Mouse (Mus musculus) thymus, adult 18-20 months (tissue): ENCODE data around the gene Unc45a.
"Not testable (repeated sequence)": the region's sequence is repeated elsewhere in the genome, so short reads cannot be mapped to it uniquely, and the experiment has no call there.

Experiments
- DNase-seq, 2 experiments: peaks; one replicate each; pipeline ENCODE4 v3.0.0; 2022; ENCODE audit warnings: mixed read lengths in 2 of 2

The Unc45a gene

GRCm38 (mm10) chr7:80367232-80367631 lies 26.4 kb upstream of the Unc45a start:
- no peak for DNase-seq

GRCm38 (mm10) chr7:80365759-80366158 lies 25.0 kb upstream of the Unc45a start:
- DNase-seq: no peak

GRCm38 (mm10) chr7:80360435-80360834 lies 19.6 kb upstream of the Unc45a start:
- no peak for DNase-seq

GRCm38 (mm10) chr7:80358039-80358438 lies 17.2 kb upstream of the Unc45a start:
- DNase-seq: no peak

GRCm38 (mm10) chr7:80357156-80357555 lies 16.4 kb upstream of the Unc45a start:
- no peak for DNase-seq

DNA sequence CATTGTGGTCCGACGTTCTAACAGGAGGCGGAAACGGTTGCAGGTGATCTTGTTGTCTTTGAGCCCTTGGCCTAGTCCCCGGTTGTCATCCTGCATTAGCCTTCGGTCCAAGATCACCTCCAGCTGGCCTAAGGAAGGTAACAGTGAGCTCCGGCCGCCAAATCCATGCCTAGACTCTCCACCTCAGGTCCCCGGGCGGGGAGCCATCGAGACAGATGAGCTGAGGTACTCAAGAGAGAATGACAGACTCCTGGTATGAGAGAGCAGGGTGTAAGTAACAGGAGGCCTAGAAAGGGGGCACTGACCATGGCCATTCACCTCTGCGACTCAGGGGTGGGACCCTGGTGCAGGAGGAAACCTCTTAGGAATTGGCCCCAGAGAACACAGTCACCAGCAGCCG lies 15.5 kb upstream of the Unc45a start:
- DNase-seq: no peak

GRCm38 (mm10) chr7:80352920-80353319 lies 12.1 kb upstream of the Unc45a start:
- no peak for DNase-seq

DNA sequence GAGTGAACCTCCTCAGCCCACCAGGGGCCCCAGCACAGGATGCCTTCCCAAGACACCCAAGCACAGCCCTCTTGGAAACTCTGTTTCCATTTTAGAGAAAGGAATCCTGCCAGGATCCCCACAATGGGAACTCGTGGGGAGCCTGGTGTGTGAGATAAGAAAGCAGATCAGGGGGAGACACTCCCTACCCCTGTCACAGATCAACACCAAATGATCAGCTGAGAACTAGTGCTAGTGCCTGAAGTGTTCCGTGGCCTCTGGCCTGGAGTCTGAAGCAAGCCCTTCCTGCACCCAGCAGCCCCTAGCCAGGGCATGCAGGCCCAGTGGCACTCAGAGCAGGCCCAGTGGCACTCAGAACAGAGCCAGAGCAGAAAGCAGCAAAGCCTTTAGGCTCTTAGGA lies 10.0 kb upstream of the Unc45a start:
- no peak for DNase-seq

DNA sequence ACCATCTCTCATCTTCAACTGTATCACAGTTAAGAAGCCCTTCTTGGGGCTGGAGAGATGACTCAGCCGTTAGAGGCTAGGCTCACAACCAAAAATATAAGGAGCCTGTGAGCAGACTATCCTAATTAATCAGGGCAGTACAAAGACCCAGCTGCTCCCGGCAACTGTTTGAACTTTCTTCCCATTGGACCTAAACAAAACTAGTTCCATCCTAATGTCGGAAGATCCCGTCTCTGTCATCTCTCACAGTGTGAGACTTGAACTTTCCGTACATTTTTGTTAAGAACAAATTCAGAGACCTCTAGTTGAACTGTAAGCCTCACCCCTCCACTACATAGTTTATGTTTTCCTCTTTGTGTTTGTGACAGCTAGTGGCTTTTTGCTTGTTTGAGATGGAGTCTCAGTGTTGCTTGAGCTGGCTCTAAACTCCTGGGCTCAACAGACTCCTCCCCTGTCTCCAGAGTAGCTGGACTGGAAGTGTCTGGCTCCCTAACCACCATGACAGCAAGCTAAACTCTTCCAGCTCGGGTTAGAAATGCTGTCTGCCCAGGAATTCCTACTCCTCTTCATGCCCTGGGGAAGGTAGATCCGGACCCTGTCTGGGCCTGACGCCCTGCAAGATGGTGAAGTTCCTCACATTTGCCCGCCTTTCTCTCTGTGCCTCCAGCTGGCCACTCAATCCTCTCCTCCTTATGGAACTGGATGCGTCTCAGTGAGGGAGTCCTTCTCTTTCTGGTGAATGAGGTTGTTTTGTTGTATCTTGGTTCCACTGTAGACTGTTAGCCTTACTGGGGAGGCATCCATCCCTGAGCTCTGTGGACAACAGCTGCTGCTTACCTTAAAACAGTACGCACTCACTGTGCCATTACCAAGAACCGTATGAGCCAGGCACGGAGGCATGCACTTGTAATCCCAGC lies 7.1 kb upstream of the Unc45a start:
- DNase-seq: no peak

DNA sequence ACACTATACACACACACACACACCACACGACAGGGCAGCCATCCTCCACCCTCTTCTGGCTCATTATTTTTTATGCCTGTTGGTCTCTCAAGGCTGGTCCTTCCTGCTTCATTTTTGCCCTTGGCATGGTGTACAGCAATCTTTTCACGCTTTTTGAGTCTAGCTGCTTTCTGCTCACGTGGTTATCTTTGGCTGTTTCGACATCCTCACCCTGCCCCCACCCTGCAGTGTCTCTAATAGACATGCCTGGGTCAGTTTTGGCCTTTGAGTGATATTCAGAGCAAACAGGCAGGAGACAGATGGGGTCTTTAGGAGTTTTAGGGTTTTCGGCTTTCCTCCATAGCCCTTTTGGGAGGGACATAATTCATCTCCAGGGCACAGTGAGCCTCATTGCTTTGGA lies 6.0 kb upstream of the Unc45a start:
- no peak for DNase-seq

- no peak for DNase-seq
Observed at GRCm38 (mm10) chr7:80346173-80346572, 5.4 kb upstream of the Unc45a start.

DNA sequence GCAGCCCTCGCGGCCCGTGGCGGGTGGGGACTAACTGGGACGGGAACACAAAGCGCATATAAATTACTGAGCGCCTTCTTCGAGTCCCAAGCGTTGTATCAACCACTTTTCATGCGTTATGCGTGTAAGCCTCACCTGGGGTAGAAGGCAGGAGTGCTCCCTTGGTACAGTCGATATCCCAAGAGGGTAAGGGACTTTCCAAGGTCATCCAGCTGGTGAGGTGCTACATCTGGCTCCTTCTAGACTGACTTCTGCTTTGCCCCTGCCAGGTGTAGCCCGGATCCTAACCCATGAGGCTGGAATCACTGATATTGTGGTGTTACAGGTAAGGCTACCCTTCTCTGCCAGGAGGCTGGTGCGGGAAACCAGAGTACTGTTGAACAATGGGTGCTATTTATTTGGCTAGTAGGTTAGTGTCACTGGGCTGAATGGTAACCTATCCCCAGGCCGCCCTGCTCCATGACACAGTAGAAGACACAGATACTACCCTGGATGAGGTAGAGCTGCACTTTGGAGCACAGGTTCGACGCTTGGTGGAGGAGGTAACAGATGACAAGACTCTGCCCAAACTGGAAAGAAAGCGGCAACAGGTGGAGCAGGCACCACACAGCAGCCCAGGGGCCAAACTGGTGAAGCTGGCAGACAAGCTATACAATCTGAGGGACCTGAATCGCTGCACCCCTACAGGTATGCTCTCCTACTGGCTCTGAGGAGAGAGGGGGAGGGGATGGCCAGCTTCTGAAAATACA lies 2.6 kb upstream of the Unc45a start:
- no peak for DNase-seq

- DNase-seq: peak; percentile 83 to 89
Observed at GRCm38 (mm10) chr7:80342858-80343257, 2.1 kb upstream of the Unc45a start, which contains the start of gene Hddc3. Gene Hddc3, plus strand, starts transcription at chr7:80343104.

GRCm38 (mm10) chr7:80341793-80342192 lies 988 bp upstream of the Unc45a start:
- DNase-seq: no peak

DNA sequence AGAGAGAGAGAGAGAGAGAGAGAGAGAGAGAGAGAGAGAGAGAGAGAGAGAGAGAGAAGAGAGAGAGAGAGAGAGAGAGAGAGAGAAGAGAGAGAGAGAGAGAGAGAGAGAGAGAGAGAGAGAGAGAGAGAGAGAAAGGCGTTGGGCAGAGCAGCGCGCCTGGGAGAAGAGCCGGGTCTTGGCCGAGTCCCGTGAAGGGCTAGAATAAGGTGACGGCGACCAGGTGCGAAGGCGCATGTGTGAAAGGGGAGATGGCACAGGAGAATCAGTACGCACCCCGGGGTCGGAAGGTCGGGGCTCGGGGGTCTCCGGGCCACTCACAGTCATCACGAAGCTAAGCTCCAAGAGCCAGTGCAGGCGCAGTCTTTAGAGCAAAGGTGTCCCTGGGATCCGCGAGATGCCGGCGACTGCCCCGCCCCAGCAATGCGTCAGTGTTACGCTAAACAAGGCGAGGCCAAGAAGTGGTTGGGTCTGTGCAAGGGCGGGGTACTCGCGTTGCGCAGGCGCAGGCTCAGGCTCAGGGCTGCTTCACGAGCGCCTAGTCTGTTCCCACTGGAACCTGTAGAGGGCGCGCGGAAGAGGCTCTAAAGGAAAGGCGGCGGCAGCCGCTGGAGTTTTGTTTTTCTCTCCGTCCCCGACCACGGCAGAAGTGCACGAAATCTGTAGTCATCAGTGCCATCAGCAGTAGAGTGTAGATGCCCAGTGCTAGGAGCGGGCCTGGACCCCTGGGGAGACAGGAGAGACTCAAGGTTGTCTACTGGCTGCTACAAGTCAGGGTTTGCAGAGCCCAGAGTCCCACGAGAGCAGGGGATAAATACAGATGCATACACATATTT lies 794 bp downstream of the Unc45a start:
- DNase-seq: peak; percentile 97

- DNase-seq: peak in 1 of 2 experiments; percentile 45
Observed at GRCm38 (mm10) chr7:80339371-80339770, 1.4 kb downstream of the Unc45a start.

GRCm38 (mm10) chr7:80336932-80337331 lies 3.9 kb downstream of the Unc45a start:
- DNase-seq: no peak

DNA sequence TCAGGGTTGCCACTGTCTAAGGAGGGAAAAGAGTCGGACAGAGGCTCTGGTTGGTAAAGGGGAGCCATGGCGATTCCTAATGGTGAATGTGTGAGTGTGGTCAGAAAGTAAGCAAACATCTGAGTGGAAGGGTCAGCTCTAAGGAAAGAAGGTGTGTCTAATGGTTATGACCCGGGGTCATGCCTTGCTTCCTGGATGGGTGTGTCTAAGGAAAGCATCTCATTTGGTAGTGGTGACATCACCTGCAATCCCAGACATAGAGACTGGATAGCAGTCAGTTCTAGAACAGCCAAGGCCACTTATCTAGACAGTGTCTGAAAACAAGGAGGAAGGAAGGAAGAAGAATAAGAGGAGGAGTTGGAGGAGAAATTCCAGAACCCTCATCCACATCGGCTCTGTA lies 6.0 kb downstream of the Unc45a start:
- DNase-seq: no peak

DNA sequence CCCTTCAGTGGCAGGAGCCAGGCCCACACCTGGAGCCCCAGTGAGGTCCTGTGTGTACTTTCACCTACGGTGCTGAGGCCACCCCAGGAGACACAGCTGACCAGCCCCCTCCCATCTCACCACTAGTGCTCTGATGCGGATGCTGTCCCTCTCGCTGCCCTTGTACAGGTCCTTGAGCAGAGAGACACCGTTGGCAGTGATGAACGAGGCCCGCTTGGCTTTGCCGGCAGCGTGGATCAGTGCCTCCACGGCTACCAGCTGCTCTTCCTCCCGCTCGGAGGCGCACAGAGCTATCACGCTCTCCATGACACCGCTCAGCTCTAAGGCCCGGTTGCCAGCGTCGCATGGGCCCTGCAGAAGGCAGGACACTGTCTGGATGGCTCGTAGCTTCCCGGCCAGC lies 9.4 kb downstream of the Unc45a start:
- DNase-seq: no peak

- no peak for DNase-seq
Observed at GRCm38 (mm10) chr7:80330278-80330677, 10.5 kb downstream of the Unc45a start.

GRCm38 (mm10) chr7:80326076-80326475 lies 14.7 kb downstream of the Unc45a start:
- no peak for DNase-seq

DNA sequence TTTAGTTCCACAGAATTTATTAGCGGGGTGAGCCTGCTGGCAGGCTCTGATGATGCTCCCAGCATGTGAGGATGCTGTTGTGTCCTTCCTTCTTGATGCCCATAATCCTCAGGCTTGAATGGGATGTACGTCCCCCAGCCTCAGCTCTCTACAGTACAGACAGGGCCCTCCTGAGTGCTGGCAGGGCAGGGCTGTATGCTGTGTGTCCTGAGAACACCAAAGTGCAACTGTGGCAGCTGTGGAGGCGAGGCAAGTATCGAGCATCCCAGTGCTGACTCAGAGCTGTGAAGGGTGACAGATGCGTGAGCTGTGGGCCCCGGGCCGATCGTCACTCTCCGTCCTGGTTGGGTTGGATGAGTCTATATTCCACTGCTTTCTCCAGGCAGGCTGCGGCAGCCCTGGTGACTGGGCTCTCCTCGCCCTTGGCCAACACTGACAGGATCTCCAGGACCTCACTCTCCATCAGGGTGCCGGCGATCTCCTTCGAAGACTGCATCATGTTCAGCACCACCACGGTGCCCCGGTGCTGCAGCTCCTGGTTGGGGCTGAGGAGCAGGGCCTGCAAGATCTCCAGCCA lies 15.4 kb downstream of the Unc45a start:
- no peak for DNase-seq

DNA sequence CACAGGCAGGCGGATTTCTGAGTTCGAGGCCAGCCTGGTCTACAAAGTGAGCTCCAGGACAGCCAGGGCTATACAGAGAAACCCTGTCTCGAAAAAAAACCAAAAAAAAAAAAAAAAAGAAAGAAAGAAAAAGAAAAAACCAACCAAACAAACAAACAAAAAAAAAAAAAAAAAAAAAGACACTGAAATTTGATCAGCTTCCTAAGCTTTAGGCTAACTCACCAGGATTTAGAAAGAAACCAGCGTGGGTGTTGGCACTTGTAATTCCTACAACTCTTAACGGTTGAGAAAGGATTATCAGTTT lies 16.0 kb downstream of the Unc45a start:
- not testable (repeated sequence) for DNase-seq
